Mouse (Mus musculus) G1E (cell line): ENCODE results near the gene Slc30a2. TPM values are rescaled to one million over a fixed set of nuclear protein-coding genes. Genes with fewer than 3 reads are reported as not detected.

ENCODE experiments used
- ATAC-seq: 2 replicates; pipeline ENCODE4 v1.8.0; 2016; ENCODE audit warnings: mild to moderate bottlenecking; ENCODE audit not compliant: insufficient number of reproducible peaks, poor library complexity, low FRiP score, severe bottlenecking; ENCODE audit errors: extremely low read depth
- DNase-seq: peaks from one replicate; pipeline ENCODE4 v3.0.0; 2012; ENCODE audit warnings: low spot score
- H3K27me3 ChIP-seq: 2 replicates; pipeline ENCODE4 v1.6.1; 2012; ENCODE audit warnings: mild to moderate bottlenecking, low read length, inconsistent platforms; ENCODE audit not compliant: insufficient read depth
- H3K36me3 ChIP-seq: replicated peaks from 2 replicates; pipeline ENCODE3; 2012; ENCODE audit warnings: mild to moderate bottlenecking, inconsistent platforms
- H3K4me1 ChIP-seq: 2 replicates; pipeline ENCODE4 v1.6.1; 2012; ENCODE audit warnings: low read depth, low read length, inconsistent platforms, mixed read lengths; ENCODE audit not compliant: insufficient read depth
- H3K4me3 ChIP-seq: 2 replicates; pipeline ENCODE4 v1.5.1; 2012; ENCODE audit warnings: low read depth, mild to moderate bottlenecking, inconsistent platforms, low read length, moderate library complexity, mixed read lengths
- H3K9me3 ChIP-seq: replicated peaks from 2 replicates; pipeline ENCODE4 v1.6.1; 2012; ENCODE audit warnings: inconsistent platforms
- CTCF ChIP-seq: IDR thresholded peaks from 2 replicates; pipeline ENCODE4 v1.5.1; 2012; ENCODE audit warnings: low read depth, low read length, inconsistent platforms, mixed read lengths
- GATA1 ChIP-seq: IDR thresholded peaks from 2 replicates; pipeline ENCODE4 v1.6.1; 2012; ENCODE audit warnings: borderline replicate concordance, low read length, inconsistent platforms, mixed read lengths
- GATA2 ChIP-seq: IDR thresholded peaks from 2 replicates; pipeline ENCODE4 v1.6.1; 2012; ENCODE audit warnings: low read depth, low read length, inconsistent platforms, borderline replicate concordance
- POLR2AphosphoS5 ChIP-seq: IDR thresholded peaks from 2 replicates; pipeline ENCODE4 v1.6.1; 2012; ENCODE audit warnings: low read depth, low read length, inconsistent platforms; ENCODE audit not compliant: insufficient replicate concordance
- TAL1 ChIP-seq: conservative IDR thresholded peaks from 2 replicates; pipeline ENCODE4 v1.6.1; 2012; ENCODE audit warnings: low read depth, low read length, inconsistent platforms, mixed read lengths
- polyA plus RNA-seq: library from polyadenylated mRNA; stranded (reverse); fragments of >175 nt; gene quantifications from 2 replicates; pipeline ENCODE4 v1.2.3, GENCODE M21; 2012
- total RNA-seq, 2 experiments: library from RNA; stranded (forward) in 1 of 2; stranded (reverse) in 1 of 2; fragments of 200-1000 nt in 1 of 2; fragments of >200 nt in 1 of 2; fragmentation: Nextera tagmentation in 1 of 2; gene quantifications; 2 replicates each; pipeline ENCODE4 v1.2.3; 2014 to 2017

The Slc30a2 gene
- total and polyA plus RNA-seq, 3 experiments: 4.6 to 8.2 (median 5.6) TPM

- Histone ChIP-seq H3K36me3 (peaks cover 13% of the 10 kb centered on the region), H3K4me3 (no peak overlapping the region), H3K27me3 (peaks cover 39% of the 10 kb centered on the region), H3K9me3 (no peaks in the 10 kb centered on the region), H3K4me1 (peaks cover 54% of the 10 kb centered on the region)
- no peak for TF ChIP-seq POLR2AphosphoS5
- no peak for TF ChIP-seq TAL1
- no peak for TF ChIP-seq CTCF
- no peak for TF ChIP-seq GATA2
- TF ChIP-seq GATA1: no peak
- DNase-seq (no peak), ATAC-seq (no peak)
Observed at GRCm38 (mm10) chr4:134400206-134400605, 57.2 kb downstream of the Slc30a2 start.

DNA sequence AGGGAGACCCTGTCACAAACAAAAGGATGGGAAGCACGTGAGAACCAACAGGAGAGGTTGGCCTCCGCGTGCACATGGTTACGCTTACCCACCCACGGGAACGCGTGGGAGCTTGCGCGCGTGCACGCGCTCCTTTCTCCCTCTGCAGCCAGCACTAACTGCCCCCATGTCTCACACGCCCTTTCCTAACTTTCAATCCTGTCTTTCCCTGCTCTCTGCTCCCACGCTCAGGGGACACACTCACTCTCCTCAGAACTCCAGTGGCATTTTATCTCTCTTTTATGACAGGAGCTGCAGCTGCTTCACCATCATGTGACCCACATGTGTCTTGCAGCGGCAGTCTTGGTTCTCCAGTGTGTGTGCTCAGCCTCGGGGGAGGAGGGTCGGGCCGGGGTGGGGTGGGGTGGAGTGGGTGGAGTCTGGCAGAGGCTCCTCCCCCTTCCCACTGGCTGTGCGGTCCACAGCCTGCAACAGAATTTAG is 58.2 kb downstream of the Slc30a2 start:
- ATAC-seq: peak; percentile 62
- Histone ChIP-seq H3K27me3 (peaks cover 39% of the 10 kb centered on the region), H3K4me3 (peak overlapping the region; percentile 66), H3K4me1 (peaks cover 46% of the 10 kb centered on the region), H3K9me3 (no peaks in the 10 kb centered on the region), H3K36me3 (peaks cover 18% of the 10 kb centered on the region)
- DNase-seq: peak; percentile 84
- TF ChIP-seq CTCF: no peak

- Histone ChIP-seq H3K36me3 (peaks cover 23% of the 10 kb centered on the region), H3K9me3 (no peaks in the 10 kb centered on the region), H3K4me1 (peaks cover 40% of the 10 kb centered on the region), H3K4me3 (peak overlapping the region; percentile 66; the same call in 1 of the 2 replicates), H3K27me3 (peaks cover 36% of the 10 kb centered on the region)
- DNase-seq: peak; percentile 26
- ATAC-seq: no peak
- TF ChIP-seq POLR2AphosphoS5 (no peak), GATA1 (no peak), TAL1 (no peak), CTCF (no peak), GATA2 (no peak)
Observed at GRCm38 (mm10) chr4:134401856-134402570, 59.0 kb downstream of the Slc30a2 start.

- Histone ChIP-seq H3K27me3 (peaks cover 35% of the 10 kb centered on the region), H3K4me1 (peaks cover 38% of the 10 kb centered on the region), H3K4me3 (peak overlapping the region; percentile 61; the same call in 1 of the 2 replicates), H3K36me3 (peaks cover 30% of the 10 kb centered on the region), H3K9me3 (no peaks in the 10 kb centered on the region)
- TF ChIP-seq GATA2 (no peak), CTCF (no peak), GATA1 (no peak), TAL1 (peak; percentile 33; the same call in 1 of the 2 replicates), POLR2AphosphoS5 (no peak)
- DNase-seq (peak; percentile 45), ATAC-seq (0 out of 2 replicates have a peak, but pooled peaks have one; percentile 7)
Observed at GRCm38 (mm10) chr4:134402571-134403262, 59.7 kb downstream of the Slc30a2 start.

DNA sequence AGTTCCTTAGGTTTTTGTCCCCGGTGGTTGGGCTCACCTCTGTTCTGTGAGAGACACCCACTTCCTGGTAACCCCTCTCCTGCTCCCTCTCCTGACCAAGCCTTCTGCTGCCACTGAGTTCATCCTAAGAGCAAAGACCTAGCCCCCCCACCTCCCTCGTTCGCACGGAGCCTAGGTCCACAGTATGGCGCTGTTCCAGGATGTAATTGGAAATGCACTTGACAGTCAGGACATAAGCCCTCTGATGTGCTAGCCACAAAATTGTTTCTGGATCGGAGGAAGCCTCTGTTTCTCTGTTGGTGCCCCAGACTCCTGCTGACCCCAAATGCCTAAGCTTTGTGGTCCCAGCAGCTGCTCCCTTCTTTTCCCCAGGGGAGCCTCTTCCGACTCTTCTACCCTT is 60.7 kb downstream of the Slc30a2 start:
- Histone ChIP-seq H3K36me3 (peaks cover 38% of the 10 kb centered on the region), H3K9me3 (no peaks in the 10 kb centered on the region), H3K27me3 (peaks cover 39% of the 10 kb centered on the region), H3K4me3 (no peak overlapping the region), H3K4me1 (peaks cover 38% of the 10 kb centered on the region)
- TF ChIP-seq TAL1: no peak
- TF ChIP-seq POLR2AphosphoS5: no peak
- no peak for TF ChIP-seq GATA2
- TF ChIP-seq CTCF: no peak
- TF ChIP-seq GATA1: no peak
- ATAC-seq (no peak), DNase-seq (no peak)

Other genes with a start within 250 kb of the Slc30a2 start
- gene Cd52, start 248.1 kb upstream of the Slc30a2 start, total RNA-seq (2014; fragmentation: Nextera tagmentation): 1.7 and 2.0 TPM in 2 replicates
- 17.5 and 21.1 TPM in 2 replicates for gene Cd52, start 248.1 kb upstream of the Slc30a2 start, total RNA-seq (2017)
- 1.0 and 1.3 TPM in 2 replicates for gene Cd52, start 248.1 kb upstream of the Slc30a2 start, polyA plus RNA-seq
- 6.0 and 13.8 TPM in 2 replicates for gene Ubxn11, start 240.6 kb upstream of the Slc30a2 start, total RNA-seq (2014; fragmentation: Nextera tagmentation)
- gene Ubxn11, start 240.6 kb upstream of the Slc30a2 start, total RNA-seq (2017): 3.4 and 3.9 TPM in 2 replicates
- 11.3 and 13.2 TPM in 2 replicates for gene Ubxn11, start 240.6 kb upstream of the Slc30a2 start, polyA plus RNA-seq
- 76.6 and 110 TPM in 2 replicates for gene Sh3bgrl3, start 214.4 kb upstream of the Slc30a2 start, total RNA-seq (2014; fragmentation: Nextera tagmentation)
- gene Sh3bgrl3, start 214.4 kb upstream of the Slc30a2 start, total RNA-seq (2017): 98.4 and 105 TPM in 2 replicates
- 111 and 202 TPM in 2 replicates for gene Sh3bgrl3, start 214.4 kb upstream of the Slc30a2 start, polyA plus RNA-seq
- 31.4 and 41.7 TPM in 2 replicates for gene Cep85, start 156.1 kb upstream of the Slc30a2 start, total RNA-seq (2014; fragmentation: Nextera tagmentation)
- gene Cep85, start 156.1 kb upstream of the Slc30a2 start, total RNA-seq (2017): 47.4 and 64.4 TPM in 2 replicates
- gene Cep85, start 156.1 kb upstream of the Slc30a2 start, polyA plus RNA-seq: 54.9 and 81.9 TPM in 2 replicates
- gene Gm7534, start 140.2 kb upstream of the Slc30a2 start, total RNA-seq (2014; fragmentation: Nextera tagmentation): not detected in 2 replicates
- gene Gm7534, start 140.2 kb upstream of the Slc30a2 start, total RNA-seq (2017): 0.05 TPM in 1 of 2 replicates, not detected in the other
- not detected in 2 replicates for gene Gm7534, start 140.2 kb upstream of the Slc30a2 start, polyA plus RNA-seq
- gene Catsper4, start 115.8 kb upstream of the Slc30a2 start, total RNA-seq (2014; fragmentation: Nextera tagmentation): not detected in 2 replicates
- gene Catsper4, start 115.8 kb upstream of the Slc30a2 start, total RNA-seq (2017): not detected in 2 replicates
- gene Catsper4, start 115.8 kb upstream of the Slc30a2 start, polyA plus RNA-seq: not detected in 2 replicates
- not detected in 2 replicates for gene Cnksr1, start 104.8 kb upstream of the Slc30a2 start, total RNA-seq (2014; fragmentation: Nextera tagmentation)
- 0.44 TPM in 1 of 2 replicates, not detected in the other for gene Cnksr1, start 104.8 kb upstream of the Slc30a2 start, total RNA-seq (2017)
- gene Cnksr1, start 104.8 kb upstream of the Slc30a2 start, polyA plus RNA-seq: 0.03 TPM in 1 of 2 replicates, not detected in the other
- gene E130218I03Rik, start 99.5 kb upstream of the Slc30a2 start, total RNA-seq (2014; fragmentation: Nextera tagmentation): not detected in 2 replicates
- gene E130218I03Rik, start 99.5 kb upstream of the Slc30a2 start, total RNA-seq (2017): 0.16 and 0.23 TPM in 2 replicates
- 0.11 and 0.19 TPM in 2 replicates for gene E130218I03Rik, start 99.5 kb upstream of the Slc30a2 start, polyA plus RNA-seq
- gene Zfp593, start 97.6 kb upstream of the Slc30a2 start, total RNA-seq (2014; fragmentation: Nextera tagmentation): 9.0 and 10.2 TPM in 2 replicates
- gene Zfp593, start 97.6 kb upstream of the Slc30a2 start, total RNA-seq (2017): 9.8 and 10.7 TPM in 2 replicates
- gene Zfp593, start 97.6 kb upstream of the Slc30a2 start, polyA plus RNA-seq: 41.8 and 52.9 TPM in 2 replicates
- gene Gm30191, start 96.2 kb upstream of the Slc30a2 start, total RNA-seq (2014; fragmentation: Nextera tagmentation): not detected in 2 replicates
- not detected in 2 replicates for gene Gm30191, start 96.2 kb upstream of the Slc30a2 start, total RNA-seq (2017)
- gene Gm30191, start 96.2 kb upstream of the Slc30a2 start, polyA plus RNA-seq: not detected in 2 replicates
- not detected in 2 replicates for gene Grrp1, start 89.1 kb upstream of the Slc30a2 start, total RNA-seq (2014; fragmentation: Nextera tagmentation)
- gene Grrp1, start 89.1 kb upstream of the Slc30a2 start, total RNA-seq (2017): not detected in 2 replicates
- not detected in 2 replicates for gene Grrp1, start 89.1 kb upstream of the Slc30a2 start, polyA plus RNA-seq
- gene Pdik1l, start 55.3 kb upstream of the Slc30a2 start, total RNA-seq (2014; fragmentation: Nextera tagmentation): 40.5 and 42.9 TPM in 2 replicates
- 43.3 and 53.2 TPM in 2 replicates for gene Pdik1l, start 55.3 kb upstream of the Slc30a2 start, total RNA-seq (2017)
- 3.2 and 4.0 TPM in 2 replicates for gene Pdik1l, start 55.3 kb upstream of the Slc30a2 start, polyA plus RNA-seq
- gene Trim63, start 28.1 kb upstream of the Slc30a2 start, total RNA-seq (2014; fragmentation: Nextera tagmentation): not detected in 2 replicates
- gene Trim63, start 28.1 kb upstream of the Slc30a2 start, total RNA-seq (2017): not detected in 2 replicates
- not detected in 2 replicates for gene Trim63, start 28.1 kb upstream of the Slc30a2 start, polyA plus RNA-seq
- not detected in 2 replicates for gene Extl1, start 40.7 kb downstream of the Slc30a2 start, total RNA-seq (2014; fragmentation: Nextera tagmentation)
- 0.05 TPM in 1 of 2 replicates, not detected in the other for gene Extl1, start 40.7 kb downstream of the Slc30a2 start, total RNA-seq (2017)
- gene Extl1, start 40.7 kb downstream of the Slc30a2 start, polyA plus RNA-seq: not detected in 2 replicates
- gene Pafah2, start 53.1 kb downstream of the Slc30a2 start, total RNA-seq (2014; fragmentation: Nextera tagmentation): 15.1 and 16.3 TPM in 2 replicates
- gene Pafah2, start 53.1 kb downstream of the Slc30a2 start, total RNA-seq (2017): 45.9 and 48.0 TPM in 2 replicates
- 10.2 and 14.9 TPM in 2 replicates for gene Pafah2, start 53.1 kb downstream of the Slc30a2 start, polyA plus RNA-seq
- gene Stmn1, start 125.1 kb downstream of the Slc30a2 start, total RNA-seq (2014; fragmentation: Nextera tagmentation): 171 and 196 TPM in 2 replicates
- gene Stmn1, start 125.1 kb downstream of the Slc30a2 start, total RNA-seq (2017): 804 and 935 TPM in 2 replicates
- gene Stmn1, start 125.1 kb downstream of the Slc30a2 start, polyA plus RNA-seq: 93.2 and 179 TPM in 2 replicates
- 6.0 and 10.3 TPM in 2 replicates for gene Paqr7, start 153.5 kb downstream of the Slc30a2 start, total RNA-seq (2014; fragmentation: Nextera tagmentation)
- 7.0 and 9.2 TPM in 2 replicates for gene Paqr7, start 153.5 kb downstream of the Slc30a2 start, total RNA-seq (2017)
- 13.1 and 14.8 TPM in 2 replicates for gene Paqr7, start 153.5 kb downstream of the Slc30a2 start, polyA plus RNA-seq
- gene Aunip, start 167.8 kb downstream of the Slc30a2 start, total RNA-seq (2014; fragmentation: Nextera tagmentation): 8.5 and 12.1 TPM in 2 replicates
- gene Aunip, start 167.8 kb downstream of the Slc30a2 start, total RNA-seq (2017): 18.7 and 20.2 TPM in 2 replicates
- 7.1 and 8.1 TPM in 2 replicates for gene Aunip, start 167.8 kb downstream of the Slc30a2 start, polyA plus RNA-seq
- 103 and 119 TPM in 2 replicates for gene Mtfr1l, start 192.2 kb downstream of the Slc30a2 start, total RNA-seq (2014; fragmentation: Nextera tagmentation)
- 55.6 and 68.0 TPM in 2 replicates for gene Mtfr1l, start 192.2 kb downstream of the Slc30a2 start, total RNA-seq (2017)
- gene Mtfr1l, start 192.2 kb downstream of the Slc30a2 start, polyA plus RNA-seq: 54.5 and 59.1 TPM in 2 replicates
- not detected in 2 replicates for gene Selenon, start 209.0 kb downstream of the Slc30a2 start, total RNA-seq (2014; fragmentation: Nextera tagmentation)
- 0.05 and 0.12 TPM in 2 replicates for gene Selenon, start 209.0 kb downstream of the Slc30a2 start, total RNA-seq (2017)
- 0.04 TPM in 1 of 2 replicates, not detected in the other for gene Selenon, start 209.0 kb downstream of the Slc30a2 start, polyA plus RNA-seq